Mouse (Mus musculus) liver, adult 2 months (tissue): ENCODE data around the gene Tent5b.

Source experiments
- CTCF ChIP-seq: fragments of 200-500 bp; IDR thresholded peaks from 2 replicates; pipeline ENCODE4 v1.5.1; 2011; ENCODE audit warnings: low read depth, low read length, control low read depth
- POLR2A ChIP-seq: fragments of 200-500 bp; IDR thresholded peaks from 2 replicates; pipeline ENCODE4 v1.6.1; 2011; ENCODE audit warnings: low read length, control low read depth; ENCODE audit not compliant: insufficient read depth; ENCODE audit errors: extremely low read depth

- TF ChIP-seq POLR2A (no peak), CTCF (no peak)
Observed at GRCm38 (mm10) chr4:133460006-133460405, 19.9 kb upstream of the Tent5b start.
